Mouse (Mus musculus) gastrocnemius, postnatal 4 days (tissue): ENCODE measurements around the gene Wsb1. TPM values are rescaled to one million over a fixed set of nuclear protein-coding genes. Genes with fewer than 3 reads are reported as not detected.
"Not testable (repeated sequence)": the region's sequence is repeated elsewhere in the genome, so short reads cannot be mapped to it uniquely, and the experiment has no call there.

Source experiments
- DNase-seq, 2 experiments: peaks; one replicate each; pipeline ENCODE4 v3.0.0; 2021 to 2022; ENCODE audit warnings: low spot score in 2 of 2, mixed read lengths in 2 of 2
- long read RNA-seq, 2 experiments: library from polyadenylated mRNA; stranded (forward); transcript quantifications; one replicate each; pipeline ENCODE4 v2.0.0; 2021
- total RNA-seq, 2 experiments: library from RNA; stranded (reverse); gene quantifications; 2 replicates each; pipeline ENCODE4 v1.2.3; 2021

Gene Wsb1
- total RNA-seq = 10 to 100 TPM; 66.9 to 68.6 TPM
- long read RNA-seq, experiment 1, transcript Wsb1-201 (9 exons, 2,476 nt) = major isoform, 19 of 39 reads
- long read RNA-seq, experiment 1, partial matches to known transcripts = 1 of 39 reads
- long read RNA-seq, experiment 1, other reads (novel, unspliced or antisense) = 17 of 39 reads
- long read RNA-seq, experiment 2, transcript Wsb1-201 (9 exons, 2,476 nt) = major isoform, 20 of 42 reads
- long read RNA-seq, experiment 2, partial matches to known transcripts = 3 of 42 reads
- long read RNA-seq, experiment 2, other reads (novel, unspliced or antisense) = 16 of 42 reads

DNA sequence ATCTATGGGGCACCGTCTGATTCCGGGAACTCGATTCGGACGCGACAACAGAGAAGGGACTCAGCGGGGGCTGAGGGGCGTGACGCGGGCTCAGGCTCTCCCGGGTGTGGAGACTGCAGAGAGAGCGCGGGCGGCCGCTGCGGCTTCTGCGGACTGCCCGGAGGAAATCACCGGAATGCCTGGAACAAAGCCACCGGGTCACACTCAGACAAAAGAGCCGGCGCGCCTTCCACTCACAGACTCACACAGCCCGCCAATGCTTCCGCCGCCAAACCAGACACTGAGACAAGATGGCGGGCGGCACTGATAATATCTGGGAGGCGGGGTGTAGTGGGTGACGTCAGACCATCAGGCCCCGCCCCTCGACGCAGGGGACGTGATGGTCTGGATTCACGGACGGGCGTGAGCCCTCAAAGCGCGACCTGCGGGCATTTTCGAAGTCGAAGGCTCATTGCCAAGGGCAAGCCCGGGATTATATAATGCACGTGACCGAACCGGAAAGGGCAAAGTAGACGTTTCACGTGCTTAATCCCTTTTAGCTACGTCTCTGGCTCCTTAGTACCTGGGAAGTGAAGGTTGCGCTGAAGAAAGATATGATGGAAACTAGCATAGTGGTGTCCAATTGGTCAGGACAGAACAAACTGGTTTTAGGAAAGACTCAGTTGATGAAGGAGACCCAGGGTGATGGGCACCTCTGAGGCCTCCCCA lies at the start of gene Wsb1:
TSS of gene Wsb1 (minus strand) at position 281 of the 708 bp plus-strand sequence.
- DNase-seq = peak; percentile 85 to 92

DNA sequence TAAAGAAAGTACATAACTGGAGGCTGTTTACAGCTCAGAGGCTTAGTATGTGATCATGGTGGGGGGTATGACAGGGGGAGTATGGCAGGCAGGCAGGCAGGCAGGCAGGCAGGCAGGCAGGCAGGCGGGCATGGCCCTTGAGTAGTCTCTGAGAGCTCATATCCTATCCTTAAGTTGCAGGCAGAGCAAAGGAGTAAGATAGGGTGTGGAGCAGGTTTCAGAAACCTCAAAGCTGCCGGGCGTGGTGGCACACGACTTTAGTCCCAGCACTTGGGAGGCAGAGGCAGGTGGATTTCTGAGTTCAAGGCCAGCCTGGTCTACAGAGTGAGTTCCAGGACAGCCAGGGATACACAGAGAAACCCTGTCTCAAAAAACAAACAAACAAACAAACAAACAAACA lies 49.8 kb upstream of the Wsb1 start:
- not testable (repeated sequence) for DNase-seq

DNA sequence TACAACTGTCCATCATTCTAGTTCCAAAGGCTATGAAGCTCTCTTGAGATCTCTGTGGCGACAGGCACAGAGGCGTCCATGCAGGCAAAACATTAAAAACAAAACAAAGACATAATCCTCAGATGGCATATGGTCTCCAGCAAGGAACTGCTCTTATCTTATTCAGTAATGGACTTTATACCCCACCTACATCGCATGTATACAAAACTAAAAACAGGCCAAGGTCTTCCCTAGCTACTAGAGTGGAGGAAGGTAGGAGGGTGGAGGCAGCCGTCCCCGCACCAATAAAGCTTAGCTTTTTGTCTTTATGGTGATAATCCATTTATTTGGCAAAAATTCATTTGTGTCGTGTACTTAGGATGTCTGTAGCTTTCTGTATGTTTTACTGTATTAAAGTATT lies 48.6 kb upstream of the Wsb1 start:
- no peak for DNase-seq

DNA sequence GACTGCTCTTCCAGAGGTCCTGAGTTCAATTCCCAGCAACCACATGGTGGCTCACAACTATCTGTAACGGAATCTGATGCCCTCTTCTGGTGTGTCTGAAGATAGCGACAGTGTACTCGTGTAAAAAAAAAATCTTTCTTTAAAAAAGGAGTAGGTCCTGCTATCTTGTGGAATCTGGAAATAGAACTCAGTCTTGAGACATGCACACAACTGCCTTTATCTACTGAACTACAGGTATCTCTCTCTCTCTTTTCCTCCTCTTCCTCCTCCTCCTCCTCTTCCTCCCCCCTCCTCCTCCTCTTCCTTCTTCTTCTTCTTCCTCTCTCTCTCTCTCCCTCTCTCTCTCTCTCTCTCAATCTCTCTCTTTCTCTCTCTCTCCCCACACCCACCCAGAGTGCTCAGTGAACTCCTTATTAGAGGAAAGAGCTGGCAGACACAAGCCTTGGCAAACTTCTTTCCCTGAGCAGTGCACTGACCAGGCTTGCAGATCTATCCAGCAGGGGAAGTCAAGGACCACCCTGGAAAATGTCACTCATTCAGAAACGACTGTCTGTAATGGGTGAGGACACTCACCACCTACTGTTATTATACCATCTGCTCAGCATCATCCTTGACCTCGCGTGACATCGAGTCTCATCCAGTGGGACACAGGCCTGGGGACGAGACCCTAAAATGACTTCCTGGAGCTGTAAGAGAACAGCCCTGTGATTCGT lies 45.4 kb upstream of the Wsb1 start:
- DNase-seq = no peak

DNA sequence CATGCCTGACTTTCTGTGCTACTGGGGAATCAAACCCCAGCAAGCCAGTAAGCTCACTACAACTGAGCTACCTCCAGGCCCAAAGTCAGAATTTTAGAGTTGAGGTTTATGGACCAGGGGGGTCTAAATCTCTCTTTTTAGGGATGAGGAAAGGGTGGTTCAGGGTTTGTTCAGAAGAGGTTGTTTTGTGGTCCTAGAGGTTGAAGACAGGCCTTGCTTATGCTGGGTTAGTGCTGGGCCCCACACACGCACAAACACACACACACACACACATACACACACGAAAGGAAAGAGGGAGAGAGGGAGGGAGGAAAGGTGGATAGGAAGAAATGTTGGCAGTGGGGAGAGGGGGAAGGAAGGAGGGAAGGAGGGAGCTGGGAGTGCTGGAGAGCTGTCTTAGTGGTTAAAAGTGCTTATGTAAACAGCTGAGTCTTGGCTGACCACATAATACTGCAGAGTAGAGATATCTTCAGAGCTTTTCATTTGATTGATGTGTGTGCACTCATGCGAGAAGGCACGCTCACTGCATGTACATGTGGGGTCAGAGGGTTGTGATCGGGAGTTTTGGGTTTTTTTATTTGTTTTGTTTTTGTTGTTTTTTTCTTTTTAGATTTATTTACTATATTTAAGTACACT lies 42.5 kb upstream of the Wsb1 start, which contains the start of gene Gm9964:
TSS of gene Gm9964 (minus strand) at position 51 of the 636 bp plus-strand sequence.
- no peak for DNase-seq

DNA sequence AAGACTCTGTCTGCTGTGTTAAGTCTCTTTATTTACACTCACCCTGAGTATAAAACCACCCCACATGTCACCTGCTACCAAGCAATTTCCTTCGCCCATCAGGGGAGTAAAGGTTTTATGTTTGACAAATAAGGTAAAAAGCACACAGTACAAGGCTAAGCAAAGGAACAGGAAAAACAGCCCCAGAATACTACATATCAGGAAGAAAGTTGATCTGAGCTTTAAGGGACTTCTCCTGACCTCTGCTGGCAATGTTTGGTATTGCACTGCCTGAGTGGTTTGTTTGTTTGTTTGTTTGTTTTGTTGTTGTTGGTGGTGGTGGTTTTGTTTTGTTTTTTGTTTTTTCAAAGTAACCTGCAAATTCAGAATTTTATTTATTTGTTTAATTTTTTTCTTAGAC lies 41.7 kb upstream of the Wsb1 start:
- DNase-seq = peak in 1 of 2 experiments; percentile 40

DNA sequence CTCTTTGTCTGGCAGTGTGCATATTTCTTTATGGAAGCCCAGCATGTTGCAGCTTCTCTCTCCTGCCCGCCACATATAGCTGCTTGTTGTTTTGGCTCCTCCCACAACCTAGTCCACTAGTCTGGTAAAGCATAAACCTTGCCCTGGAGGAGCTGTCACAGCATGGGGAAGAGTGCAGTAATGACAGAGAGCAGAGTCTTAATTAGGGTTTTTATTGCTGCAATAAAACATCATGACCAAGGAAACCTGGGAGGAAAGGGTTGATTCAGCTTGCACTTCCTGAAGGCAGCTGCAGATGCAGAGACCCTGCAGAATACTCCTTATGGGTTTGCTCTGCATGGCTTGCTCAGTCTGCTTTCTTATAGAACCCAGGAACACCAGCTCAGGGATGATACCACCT lies 39.5 kb upstream of the Wsb1 start:
- DNase-seq = no peak

DNA sequence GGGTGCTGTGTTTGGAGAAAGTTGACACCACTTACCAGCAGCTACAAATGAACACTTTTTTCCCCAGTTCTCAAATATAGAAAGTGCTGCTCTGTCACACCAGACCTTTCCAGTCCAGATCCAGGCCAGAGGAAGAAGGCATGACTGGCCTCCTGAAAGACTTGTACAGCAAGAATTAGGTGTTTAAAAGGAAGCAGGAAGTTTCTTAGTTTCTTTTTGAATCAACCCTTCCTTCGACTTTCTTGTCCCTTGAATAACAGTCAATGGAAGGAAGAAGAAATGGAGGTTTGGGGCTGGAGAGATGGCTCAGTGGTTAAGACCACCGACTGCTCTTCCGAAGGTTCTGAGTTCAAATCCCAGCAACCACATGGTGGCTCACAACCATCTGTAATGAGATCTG lies 38.6 kb upstream of the Wsb1 start:
- no peak for DNase-seq

DNA sequence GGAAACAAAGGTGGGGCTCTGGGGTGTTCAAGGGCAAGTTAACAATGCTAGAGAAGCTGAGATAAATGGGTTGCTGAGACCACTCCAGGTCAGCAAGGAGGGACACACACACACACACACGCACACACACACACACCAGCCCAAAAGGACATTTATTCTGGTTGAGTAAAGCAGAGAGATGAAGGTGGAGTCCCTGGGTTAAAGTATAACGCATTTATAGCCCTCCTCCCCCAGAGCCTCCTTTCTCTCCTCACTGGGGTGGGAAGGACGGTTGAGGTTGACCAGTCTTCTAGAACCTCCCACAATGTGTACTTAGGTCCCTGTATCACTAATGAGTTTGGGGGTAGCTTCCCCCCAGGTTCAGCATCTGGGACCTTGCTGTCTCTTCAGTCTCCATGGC lies 37.7 kb upstream of the Wsb1 start:
- no peak for DNase-seq

DNA sequence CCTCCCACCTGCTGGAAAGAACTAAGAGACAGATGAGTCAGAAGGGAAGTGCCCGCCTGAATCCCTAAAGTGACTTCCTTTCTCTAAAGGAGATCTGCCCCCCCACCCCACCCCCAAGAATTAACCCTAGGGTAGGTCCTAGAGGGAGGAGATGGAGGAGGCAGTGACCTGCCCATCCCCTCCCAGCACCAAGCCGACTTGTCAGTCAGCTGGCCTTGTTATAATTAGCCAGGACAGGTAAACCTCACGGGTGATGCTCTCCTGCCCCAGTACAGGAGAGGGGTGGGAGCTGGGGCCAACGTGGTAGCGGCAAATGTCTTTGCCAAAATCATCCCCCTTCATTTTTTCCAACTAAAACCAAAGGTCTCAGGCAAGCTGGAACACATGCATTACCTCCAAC lies 37.2 kb upstream of the Wsb1 start:
- DNase-seq = no peak

DNA sequence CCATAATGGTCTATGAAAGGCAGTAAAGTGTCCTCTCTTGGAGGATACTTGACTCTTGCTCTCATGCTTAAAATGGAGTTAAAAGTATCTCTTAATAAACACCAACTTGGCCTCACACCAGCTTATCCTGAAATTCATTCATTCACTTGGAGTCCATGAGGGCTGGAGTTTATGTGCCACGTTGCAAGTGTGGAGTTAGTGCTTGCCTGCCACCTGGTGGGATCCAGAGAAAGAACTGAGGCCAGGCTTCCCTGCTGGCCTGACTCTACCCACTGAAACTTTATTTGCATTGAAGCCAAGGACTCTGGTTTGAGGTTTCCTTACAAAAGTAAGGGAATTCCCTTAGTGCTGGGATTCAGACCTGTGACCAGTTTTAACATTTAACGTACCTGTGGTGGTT lies 36.0 kb upstream of the Wsb1 start:
- peak in 1 of 2 experiments; percentile 41 for DNase-seq

DNA sequence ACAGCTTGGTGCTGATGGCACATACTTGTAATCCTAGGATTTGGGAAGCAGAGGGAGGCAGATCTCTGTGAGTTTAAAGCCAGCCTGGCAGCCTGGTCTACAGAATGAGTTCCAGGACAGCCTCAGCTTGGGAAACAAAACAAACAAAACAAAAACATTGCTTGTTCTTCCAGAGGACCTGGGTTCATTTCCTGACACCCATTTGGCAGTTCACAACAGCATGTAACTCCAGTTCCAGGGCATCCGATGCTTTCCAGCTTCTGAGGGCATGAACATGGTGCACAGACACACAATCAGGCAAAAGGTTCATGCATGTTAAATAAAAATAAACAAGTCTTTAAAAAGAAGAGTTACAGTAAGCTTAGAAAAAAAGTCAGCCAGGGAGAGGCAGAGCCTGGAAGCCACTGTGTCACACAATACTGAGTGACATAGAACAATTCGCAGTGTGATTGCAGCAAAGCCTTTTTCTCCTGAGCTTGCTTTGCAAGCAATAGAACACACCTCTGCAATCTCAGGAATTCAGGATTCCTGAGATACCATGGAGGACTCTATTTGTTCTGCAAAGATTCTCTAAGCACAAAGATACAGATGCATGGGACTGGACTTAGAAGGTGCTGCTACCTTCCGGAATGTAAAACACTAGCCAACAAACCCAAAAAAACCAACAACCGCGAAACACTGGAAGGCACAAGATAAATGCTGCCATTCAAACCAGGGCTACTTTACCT lies 34.6 kb upstream of the Wsb1 start:
- DNase-seq = no peak

DNA sequence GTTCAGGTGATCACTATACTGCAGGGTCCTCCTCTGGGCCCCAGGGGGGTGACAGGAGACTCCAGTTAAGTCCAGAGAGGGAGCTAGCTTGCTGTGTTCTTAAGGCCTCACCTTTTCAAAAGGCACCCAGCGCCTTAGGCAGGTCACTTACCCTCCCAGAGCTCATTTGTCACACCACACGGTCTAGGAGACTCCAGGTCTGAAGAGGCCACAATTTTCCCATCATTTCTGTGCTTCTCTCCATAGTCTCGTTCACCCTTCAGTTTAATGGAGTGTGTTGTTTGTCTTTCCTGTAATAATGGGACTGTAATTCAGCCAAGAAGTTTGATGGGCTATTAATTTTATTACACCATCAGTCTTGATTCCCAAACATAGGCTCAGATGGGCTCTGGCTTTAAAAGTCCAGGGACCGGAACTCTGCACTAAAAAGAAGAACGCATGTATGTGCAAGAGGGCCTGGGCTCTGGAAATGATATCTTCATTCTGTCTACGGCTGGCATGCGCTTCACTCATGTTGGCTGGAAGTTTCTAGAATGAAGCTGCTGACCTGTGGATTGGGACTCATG lies 33.9 kb upstream of the Wsb1 start:
- DNase-seq = no peak

DNA sequence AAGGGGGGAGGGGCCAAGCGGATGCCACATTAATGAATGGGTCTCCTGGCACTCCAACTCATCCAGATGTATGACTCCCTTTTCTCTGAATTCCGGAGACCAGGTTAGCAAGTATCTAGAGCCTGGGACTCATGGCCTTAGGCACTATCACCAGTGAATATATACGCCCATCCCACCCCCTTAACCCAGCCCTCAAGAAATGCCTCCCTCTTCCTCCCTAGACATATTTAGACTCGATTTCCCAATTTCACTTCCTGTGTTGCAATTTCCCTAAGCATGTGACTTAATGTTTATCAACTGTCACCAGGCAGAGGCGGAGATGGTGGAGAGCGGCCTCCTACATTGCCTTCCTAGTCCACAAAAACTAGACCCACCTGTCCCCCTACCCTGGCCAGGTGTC lies 33.0 kb upstream of the Wsb1 start:
- DNase-seq = no peak

DNA sequence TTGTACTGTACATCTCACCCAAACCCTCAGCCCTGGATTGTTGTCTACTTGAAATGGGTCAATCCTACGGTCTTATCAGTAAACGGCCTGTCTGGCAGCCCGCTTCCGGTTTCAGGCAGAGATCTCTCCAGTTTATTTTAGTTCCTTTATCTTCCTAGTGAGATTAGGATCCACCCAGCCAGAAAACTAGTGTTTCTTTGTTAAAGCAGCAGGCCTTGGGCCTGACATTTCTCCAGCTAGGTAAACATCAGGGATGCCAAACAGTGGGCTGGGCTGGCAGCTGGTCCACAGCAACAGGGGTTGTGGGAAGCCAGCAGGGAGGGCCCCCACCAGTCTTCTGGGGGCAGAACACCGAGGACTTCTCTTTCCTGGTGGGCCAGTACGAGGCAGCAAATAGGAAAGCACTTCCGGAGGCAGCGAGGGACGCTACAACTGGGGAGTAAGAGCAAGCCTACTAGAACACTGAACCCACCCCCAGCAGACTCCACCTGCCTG lies 31.9 kb upstream of the Wsb1 start:
- no peak for DNase-seq

DNA sequence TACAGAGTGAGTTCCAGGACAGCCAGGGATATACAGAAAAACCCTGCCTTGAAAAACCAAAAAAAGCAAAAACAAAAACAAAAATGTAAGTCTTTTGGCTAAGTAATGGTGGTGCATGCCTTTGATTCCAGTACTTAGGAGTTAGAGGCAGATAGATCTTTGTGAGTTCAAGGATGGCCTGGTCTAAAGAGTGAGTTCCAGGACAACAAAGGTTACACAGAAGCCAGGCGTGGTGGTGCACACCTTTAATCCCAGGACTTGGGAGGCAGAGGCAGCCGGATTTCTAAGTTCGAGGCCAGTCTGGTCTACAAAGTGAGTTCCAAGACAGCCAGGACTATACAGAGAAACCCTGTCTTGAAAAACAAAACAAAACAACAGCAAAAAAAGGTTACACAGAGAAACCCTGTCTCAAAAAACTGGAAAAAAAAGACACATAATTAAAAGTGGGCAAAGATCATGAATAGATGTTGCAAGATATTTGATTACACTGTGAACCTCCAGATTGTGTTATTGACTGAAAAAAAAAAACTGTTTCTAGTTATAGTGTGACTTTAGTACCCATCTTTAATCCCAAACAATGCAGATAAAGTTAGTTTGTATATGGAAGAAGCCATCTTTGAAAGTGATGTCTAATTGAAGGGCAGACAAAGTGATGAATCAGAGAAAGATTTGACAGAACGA lies 29.0 kb upstream of the Wsb1 start:
- DNase-seq = no peak

DNA sequence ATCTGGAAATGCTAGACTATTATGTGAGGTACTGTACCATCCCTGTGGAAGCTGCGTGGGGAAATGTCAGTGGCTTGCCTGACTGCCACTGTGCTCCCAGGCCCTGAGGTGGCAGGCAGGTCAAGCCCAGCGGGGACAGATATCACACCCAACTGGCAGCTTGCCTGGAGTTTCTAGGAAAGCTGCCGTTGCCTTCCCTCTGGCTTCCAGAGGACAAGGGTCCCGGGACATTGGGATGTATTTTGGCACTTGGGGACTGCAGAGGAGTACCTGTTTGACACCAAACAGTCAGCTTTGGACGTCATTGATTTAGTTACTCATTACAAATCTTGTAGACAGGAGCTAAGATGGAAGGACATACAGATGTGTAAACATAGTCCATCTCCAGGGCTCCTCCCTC lies 26.9 kb upstream of the Wsb1 start:
- no peak for DNase-seq

DNA sequence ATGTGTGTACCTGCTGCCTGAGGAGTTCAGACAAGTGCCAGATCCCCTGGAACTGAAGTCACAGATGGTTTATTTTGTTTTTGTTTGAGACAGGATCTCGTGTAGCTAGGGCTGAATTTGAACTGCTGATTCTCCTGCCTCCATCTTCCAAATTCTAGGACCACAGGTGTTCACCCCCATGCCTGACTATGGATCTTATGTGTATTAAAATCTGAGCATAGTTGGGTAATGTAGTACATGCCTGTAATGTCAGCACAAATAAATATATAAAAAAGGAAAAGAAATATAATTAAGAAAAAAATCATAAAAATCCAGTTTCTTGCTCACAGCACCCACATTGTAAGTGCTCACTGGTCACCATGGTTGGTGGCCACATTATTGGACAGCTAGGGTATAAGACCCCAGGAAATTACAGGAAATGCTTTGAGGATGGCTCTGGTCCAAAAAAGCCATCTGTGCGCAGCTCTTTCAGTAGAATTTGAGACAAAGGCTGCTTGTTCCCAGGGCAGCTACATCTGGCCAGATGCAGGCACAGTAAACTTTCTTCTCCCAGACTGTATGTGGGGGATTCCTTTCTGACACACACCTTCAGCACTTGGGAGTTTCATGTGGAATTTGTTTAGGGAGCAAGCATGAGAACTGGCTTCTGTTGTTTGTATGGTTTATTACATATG lies 25.4 kb upstream of the Wsb1 start:
- peak in 1 of 2 experiments; percentile 27 for DNase-seq

DNA sequence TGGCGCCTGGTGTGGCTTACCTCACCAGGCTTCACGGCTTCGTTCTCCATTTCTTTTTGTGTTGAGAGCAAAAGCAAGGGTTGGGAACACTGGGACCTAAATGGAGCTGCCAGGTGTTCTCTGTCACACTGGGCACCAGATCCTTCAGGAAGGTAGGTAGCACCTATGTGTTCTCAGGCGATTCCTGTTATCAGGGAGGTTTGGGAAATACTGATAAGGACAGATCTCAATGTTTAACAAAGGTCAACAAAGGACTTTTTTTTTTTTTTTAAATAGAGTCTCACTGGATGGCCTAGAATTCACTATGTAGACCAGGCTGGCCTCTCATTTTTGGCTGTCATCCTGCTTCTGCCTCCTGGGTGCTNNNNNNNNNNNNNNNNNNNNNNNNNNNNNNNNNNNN lies 19.3 kb upstream of the Wsb1 start:
- DNase-seq = no peak
